Mouse (Mus musculus): Measurements from ENCODE around the gene Psg22. TPM values are rescaled to one million over a fixed set of nuclear protein-coding genes. Genes with fewer than 3 reads are reported as not detected.
"Not testable (repeated sequence)": the region's sequence is repeated elsewhere in the genome, so short reads cannot be mapped to it uniquely, and the experiment has no call there.

Gene Psg22
- polyA plus RNA-seq, 1 experiment: not detected

DNA sequence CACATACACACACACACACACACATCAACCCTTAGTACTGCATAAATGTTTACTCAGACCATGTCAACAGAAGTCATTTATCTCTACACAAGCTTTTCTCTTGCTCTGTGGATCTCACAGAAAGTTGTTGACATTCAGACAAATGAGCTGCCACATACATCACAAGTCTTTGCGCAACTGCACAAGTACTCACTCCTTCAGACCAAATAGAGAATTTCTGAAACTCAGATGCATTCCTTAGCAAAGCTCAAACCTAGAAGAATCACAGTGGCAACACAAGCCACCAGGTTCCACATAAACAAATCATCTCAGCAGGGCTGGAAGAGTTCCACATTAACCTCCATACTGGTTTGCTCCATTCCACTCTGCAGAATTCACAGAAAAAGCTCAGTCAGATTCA lies 16.6 kb downstream of the Psg22 start:
- no peak overlapping the region for H3K4me3 ChIP-seq (ENCODE audit: insufficient read depth, low read length)
- no peak for TF ChIP-seq CTCF (IDR thresholded peaks at IDR 0.05; ENCODE audit: extremely low read depth, insufficient read depth, low read length)
- no peak for TF ChIP-seq POLR2A (IDR thresholded peaks at IDR 0.05; ENCODE audit: extremely low read depth, insufficient read depth, low read length)
- H3K27ac ChIP-seq (ENCODE audit: insufficient read depth, low read length): no peak overlapping the region
- H3K4me1 ChIP-seq (ENCODE audit: control insufficient read depth, insufficient read depth, low read length): no peaks in the 10 kb centered on the region

GRCm38 (mm10) chr7:18746189-18746860 lies 28.4 kb downstream of the Psg22 start:
- TF ChIP-seq POLR2A (IDR thresholded peaks at IDR 0.05; ENCODE audit: extremely low read depth, insufficient read depth, low read length) (no peak), CTCF (IDR thresholded peaks at IDR 0.05; ENCODE audit: extremely low read depth, insufficient read depth, low read length) (no peak)
- H3K4me3 ChIP-seq (ENCODE audit: insufficient read depth, low read length): 0 out of 2 replicates have a peak overlapping the region, but pooled peaks have one; percentile 6
- no peaks in the 10 kb centered on the region for H3K4me1 ChIP-seq (ENCODE audit: control insufficient read depth, insufficient read depth, low read length)
- H3K27ac ChIP-seq (ENCODE audit: insufficient read depth, low read length): no peak overlapping the region; the same call in 1 of the 2 replicates

- not testable (repeated sequence) for H3K4me1 ChIP-seq (ENCODE audit: control insufficient read depth, insufficient read depth, low read length); H3K4me3 ChIP-seq (ENCODE audit: insufficient read depth, low read length); H3K27ac ChIP-seq (ENCODE audit: insufficient read depth, low read length)
Measured at GRCm38 (mm10) chr7:18747420-18747819, 29.5 kb downstream of the Psg22 start.

DNA sequence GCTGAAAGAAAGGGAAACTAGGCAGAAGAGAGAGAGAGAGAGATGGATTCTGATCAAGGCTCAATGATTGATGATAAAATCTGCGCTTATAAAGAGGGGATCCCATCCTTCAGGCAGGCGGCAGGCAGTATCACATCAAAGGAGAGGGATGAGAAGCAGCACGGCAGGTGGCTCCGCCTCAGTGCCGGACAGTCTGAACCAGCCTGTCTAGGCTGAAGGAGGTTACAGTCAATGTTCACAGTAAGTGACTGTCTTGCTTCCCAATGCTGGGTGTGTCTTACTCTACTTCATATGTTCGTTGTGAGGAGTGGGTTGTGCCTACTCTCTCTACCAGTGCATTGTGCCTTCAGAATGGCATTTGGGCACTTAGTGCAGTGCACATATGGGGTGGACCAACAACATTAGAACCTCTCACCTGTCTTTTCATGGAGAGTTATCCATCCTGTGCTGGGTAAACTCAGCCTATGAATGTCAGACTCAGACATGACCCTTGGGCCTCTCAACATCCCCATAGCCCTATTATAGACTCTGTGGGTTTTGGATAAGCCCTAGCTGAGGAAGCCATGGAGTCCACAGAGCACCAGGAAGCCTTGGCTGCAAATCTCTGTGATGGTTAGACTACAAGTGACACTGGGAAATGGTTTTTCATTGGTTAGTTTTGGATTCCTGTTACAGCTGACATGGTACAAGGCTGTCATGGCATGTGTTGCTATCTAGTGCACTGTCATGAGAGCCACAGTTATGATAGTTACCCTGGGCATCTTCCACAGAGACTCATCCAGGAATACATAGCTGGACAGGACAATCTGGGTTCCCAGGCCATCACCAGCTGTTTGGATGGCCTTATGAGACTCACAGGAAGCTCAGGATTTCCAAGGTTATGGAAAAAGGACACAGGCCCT lies 31.4 kb downstream of the Psg22 start:
- TF ChIP-seq CTCF (IDR thresholded peaks at IDR 0.05; ENCODE audit: extremely low read depth, insufficient read depth, low read length) (no peak), POLR2A (IDR thresholded peaks at IDR 0.05; ENCODE audit: extremely low read depth, insufficient read depth, low read length) (no peak)
- Histone ChIP-seq H3K4me3 (ENCODE audit: insufficient read depth, low read length) (no peak overlapping the region), H3K4me1 (ENCODE audit: control insufficient read depth, insufficient read depth, low read length) (no peaks in the 10 kb centered on the region), H3K27ac (ENCODE audit: insufficient read depth, low read length) (no peak overlapping the region)

DNA sequence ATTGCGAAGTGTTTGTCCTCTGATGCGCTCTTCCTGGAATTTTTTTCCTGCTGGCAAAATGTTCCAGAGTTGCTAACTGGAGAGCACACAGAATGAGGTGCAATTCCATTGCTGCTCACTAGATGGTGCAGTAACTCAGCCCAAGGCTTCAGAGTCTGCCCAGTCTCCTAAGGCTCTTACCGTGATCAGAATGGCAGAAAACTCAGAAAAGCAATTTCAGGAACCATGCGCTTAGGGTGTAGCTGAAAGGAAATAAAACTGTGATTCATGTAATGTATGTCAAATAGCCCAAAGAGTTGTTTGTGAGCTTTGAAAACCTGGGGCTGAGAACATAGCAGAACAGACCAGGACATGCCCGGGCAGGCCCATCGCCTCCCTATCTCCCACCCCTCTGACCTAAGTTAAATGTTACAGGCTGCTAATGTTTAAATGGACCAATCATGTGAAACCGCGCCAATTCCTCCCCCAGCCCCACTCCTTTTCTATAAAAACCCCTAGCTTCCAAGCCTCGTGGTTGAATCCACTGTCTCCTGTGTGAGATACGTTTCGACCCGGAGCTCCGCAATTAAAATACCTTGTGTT lies 32.1 kb downstream of the Psg22 start:
- H3K4me1 ChIP-seq (ENCODE audit: control insufficient read depth, insufficient read depth, low read length); H3K4me3 ChIP-seq (ENCODE audit: insufficient read depth, low read length); H3K27ac ChIP-seq (ENCODE audit: insufficient read depth, low read length): not testable (repeated sequence)
- TF ChIP-seq CTCF (IDR thresholded peaks at IDR 0.05; ENCODE audit: extremely low read depth, insufficient read depth, low read length): peak; percentile 84

DNA sequence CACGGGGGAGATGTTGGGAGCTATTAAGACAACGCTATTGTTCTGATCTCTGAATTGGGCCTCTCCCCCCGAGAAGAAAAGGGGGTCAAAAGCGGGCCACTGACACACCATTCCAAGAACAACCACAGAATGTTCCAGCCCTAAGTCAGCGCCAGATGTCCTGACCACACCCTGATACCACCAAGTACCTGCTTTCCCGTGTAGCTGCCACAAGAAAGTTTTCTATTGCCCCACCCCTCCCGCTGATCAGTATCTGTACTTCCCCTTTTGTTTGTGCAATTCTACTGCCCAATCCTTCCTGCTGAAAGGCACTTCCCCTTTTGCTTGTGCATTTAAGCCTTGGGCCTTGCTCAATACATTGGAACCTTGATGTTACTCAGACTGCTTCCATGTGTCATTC lies 42.3 kb downstream of the Psg22 start:
- H3K27ac ChIP-seq (ENCODE audit: insufficient read depth, low read length); H3K4me1 ChIP-seq (ENCODE audit: control insufficient read depth, insufficient read depth, low read length): not testable (repeated sequence)

DNA sequence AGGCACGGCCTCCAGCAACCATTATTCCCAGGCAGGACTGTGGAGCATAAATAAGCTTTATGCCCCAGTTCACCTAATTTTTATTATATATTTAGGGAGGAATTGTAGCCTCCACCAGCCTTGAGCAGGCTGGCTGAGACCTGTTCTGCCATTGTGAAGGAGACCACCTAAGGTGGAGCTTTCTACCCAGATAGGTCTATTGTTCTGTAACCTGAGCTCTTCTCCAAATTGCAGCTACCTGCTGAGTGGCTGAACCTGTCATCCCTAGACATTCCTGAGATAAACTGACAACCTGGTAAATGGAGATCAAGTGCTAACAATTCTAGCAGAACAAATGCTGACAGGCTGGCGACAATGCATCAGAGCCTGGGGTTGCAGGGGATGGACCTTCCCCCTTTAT lies 45.0 kb downstream of the Psg22 start:
- H3K27ac ChIP-seq (ENCODE audit: insufficient read depth, low read length); H3K4me1 ChIP-seq (ENCODE audit: control insufficient read depth, insufficient read depth, low read length); H3K4me3 ChIP-seq (ENCODE audit: insufficient read depth, low read length): not testable (repeated sequence)

More for the DNA sequence above, 42.3 kb downstream of the Psg22 start:
- H3K4me3 ChIP-seq (ENCODE audit: insufficient read depth, low read length): not testable (repeated sequence)

Other genes with a start within 250 kb of the Psg22 start
- gene Psg26, start 233.9 kb upstream of the Psg22 start, polyA plus RNA-seq (2012; rRNA removed): not detected in 2 replicates
- not detected in 2 replicates for gene Psg25, start 185.8 kb upstream of the Psg22 start, polyA plus RNA-seq (2012; rRNA removed)
- gene Psg27, start 150.8 kb upstream of the Psg22 start, polyA plus RNA-seq (2012; rRNA removed): not detected in 2 replicates
- not detected in 2 replicates for gene Psg23, start 101.6 kb upstream of the Psg22 start, polyA plus RNA-seq (2012; rRNA removed)
- gene Psg21, start 61.4 kb upstream of the Psg22 start, polyA plus RNA-seq (2012; rRNA removed): not detected in 2 replicates
- gene Psg20, start 31.9 kb upstream of the Psg22 start, polyA plus RNA-seq (2012; rRNA removed): not detected in 2 replicates
- gene Psg19, start 80.4 kb downstream of the Psg22 start, polyA plus RNA-seq (2012; rRNA removed): 0.04 TPM in 1 of 2 replicates, not detected in the other
- gene Psg17, start 103.5 kb downstream of the Psg22 start, polyA plus RNA-seq (2012; rRNA removed): 0.06 and 0.15 TPM in 2 replicates
- 2.5 and 2.6 TPM in 2 replicates for gene Mill2, start 121.9 kb downstream of the Psg22 start, polyA plus RNA-seq (2012; rRNA removed)
- gene Pglyrp1, start 153.2 kb downstream of the Psg22 start, polyA plus RNA-seq (2012; rRNA removed): 15.7 and 16.0 TPM in 2 replicates
- gene Ccdc61, start 192.3 kb downstream of the Psg22 start, polyA plus RNA-seq (2012; rRNA removed): 14.7 and 15.8 TPM in 2 replicates
- 22.3 and 23.3 TPM in 2 replicates for gene Nova2, start 207.8 kb downstream of the Psg22 start, polyA plus RNA-seq (2012; rRNA removed)

Measured in cortical plate, adult 2 months (tissue).